Comparison of ENCODE assay signal across 19 mouse cellular contexts in genomic region chr2:71892741-71893349, GRCm38 (mm10). TPM values are rescaled to one million over a fixed set of nuclear protein-coding genes. Genes with fewer than 3 reads are reported as not detected.
DNase-seq lines count a peak whose midpoint lies in the region; ATAC-seq lines count a peak whose summit lies in the region.
"Had no signal": no experiment of that assay in that cellular context is flagged by ENCODE, and none has a peak within 500 bp of the region (broad histone marks: within the 10 kb centered on the region; RNA-seq: fewer than 3 reads in every experiment).

No protein-coding gene starts in this region.

- ATAC-seq in cerebellum, adult (ENCODE audit: insufficient number of reproducible peaks, low FRiP score, low TSS enrichment) = no peak
- ATAC-seq: forebrain, embryonic 14.5 days; hindbrain, embryonic 16.5 days; intestine, embryonic 15.5 days; midbrain, embryonic 16.5 days had no signal

- DNase-seq in cerebellum, postnatal 10 days = peak; percentile 21 to 35
- peak; percentile 34 for DNase-seq in kidney, postnatal 10 days
- no peak for DNase-seq in kidney, adult 11 months
- DNase-seq in fat pad, adult 2 months (ENCODE audit: extremely low read depth, low read depth, low spot score) = peak; percentile 55
- DNase-seq in lung, postnatal 14 days = peak; percentile 28
- DNase-seq in left cerebral cortex, adult 18-20 months (ENCODE audit: low spot score in 2 of 2) = no peak
- no peak for DNase-seq in thymus, adult 18-20 months
- DNase-seq: cerebellum, adult 11-12 months; cerebellum, postnatal 36 days; gastrocnemius, adult 2 months; left cerebral cortex, postnatal 4 days; right cerebral cortex, adult 18-20 months; right cerebral cortex, postnatal 4 days; thymus, postnatal 25 days had no signal

RNA-seq across cellular contexts. Expression of gene Pdk1, which starts 19.8 kb away (rescaled TPM):
- 10 to 100 TPM; 44.8 to 52.9 TPM for total RNA-seq in left cerebral cortex, adult 18-20 months (2021)

Comparison
In these comparisons a context has a peak if more than half of its experiments do, and no peak if none do; other contexts are left out.
1. DNase-seq: peak in cerebellum, postnatal 10 days (2 of 2), kidney, postnatal 10 days (single experiment), fat pad, adult 2 months (single experiment) and lung, postnatal 14 days (single experiment); none in kidney, adult 11 months (single experiment), left cerebral cortex, adult 18-20 months (0 of 2) and thymus, adult 18-20 months (0 of 2).